Mouse (Mus musculus) urinary bladder, postnatal 4 days (tissue): ENCODE data around the gene Slc8a1.

ENCODE experiments used
- DNase-seq, 2 experiments: peaks; one replicate each; pipeline ENCODE4 v3.0.0; 2021 to 2022; ENCODE audit warnings: low spot score in 2 of 2

Slc8a1 gene

DNA sequence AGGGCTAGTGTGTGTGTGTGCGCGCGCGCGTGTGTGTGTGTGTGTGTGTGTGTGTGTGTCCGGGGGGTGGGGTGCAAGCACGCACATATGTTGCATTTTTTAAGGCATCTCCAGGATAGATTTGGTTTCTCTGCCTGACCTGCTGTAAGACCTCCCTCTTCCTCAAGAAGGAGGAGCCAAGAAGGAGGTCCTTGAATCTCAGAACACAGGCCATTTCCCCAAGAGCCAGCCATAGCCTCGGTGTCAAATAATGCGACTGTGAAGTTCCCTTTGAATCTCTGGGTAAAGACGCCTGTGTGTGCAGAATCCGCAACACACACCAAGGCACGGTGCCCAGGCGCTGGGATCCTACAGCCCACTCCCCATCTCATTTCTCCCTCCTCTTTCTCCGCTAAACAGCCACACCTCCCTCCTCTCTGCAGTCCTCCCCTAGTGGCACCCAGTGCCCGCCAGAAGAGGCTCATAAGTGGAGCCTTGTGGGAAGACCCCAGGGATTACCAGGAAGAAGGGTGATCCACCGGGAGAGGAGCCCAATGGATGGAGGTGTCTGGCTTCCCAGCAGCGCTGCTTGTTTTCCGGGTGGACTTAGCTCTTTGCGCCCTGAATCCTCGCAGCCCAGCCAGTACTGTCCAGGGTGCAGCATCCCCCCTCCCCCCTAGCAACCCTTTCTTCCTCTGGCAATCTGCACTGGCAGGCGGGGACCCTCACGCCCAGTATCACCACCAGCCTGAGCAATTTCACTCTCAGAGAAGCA lies 68.9 kb downstream of the Slc8a1 start:
- DNase-seq = peak in 1 of 2 experiments; percentile 27

GRCm38 (mm10) chr17:81668466-81668865 lies 69.7 kb downstream of the Slc8a1 start:
- no peak for DNase-seq

DNA sequence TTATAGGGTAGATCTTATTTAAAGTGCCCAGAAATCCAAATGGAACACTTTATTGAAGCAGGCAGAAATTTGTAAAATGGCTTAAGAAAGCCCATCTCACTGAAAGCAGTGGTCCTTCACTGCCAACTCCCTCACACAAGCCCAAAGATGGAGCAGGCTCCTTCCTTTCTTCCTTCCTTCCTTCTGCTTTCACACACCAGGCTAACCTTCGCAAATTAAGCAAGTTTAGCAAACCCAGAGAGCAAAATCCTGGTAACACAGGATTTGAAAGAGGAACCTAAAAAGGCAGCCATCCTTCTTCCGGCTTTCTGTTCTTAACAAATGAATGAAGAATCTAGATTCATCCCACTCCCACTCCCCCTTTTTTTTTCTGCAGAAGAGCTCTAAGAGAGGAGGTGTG lies 70.2 kb downstream of the Slc8a1 start:
- DNase-seq = no peak

- DNase-seq = no peak
These were observed 71.6 kb downstream of the Slc8a1 start for GRCm38 (mm10) chr17:81666551-81666950.

- no peak for DNase-seq
These were observed 73.3 kb downstream of the Slc8a1 start for GRCm38 (mm10) chr17:81664916-81665315.

DNA sequence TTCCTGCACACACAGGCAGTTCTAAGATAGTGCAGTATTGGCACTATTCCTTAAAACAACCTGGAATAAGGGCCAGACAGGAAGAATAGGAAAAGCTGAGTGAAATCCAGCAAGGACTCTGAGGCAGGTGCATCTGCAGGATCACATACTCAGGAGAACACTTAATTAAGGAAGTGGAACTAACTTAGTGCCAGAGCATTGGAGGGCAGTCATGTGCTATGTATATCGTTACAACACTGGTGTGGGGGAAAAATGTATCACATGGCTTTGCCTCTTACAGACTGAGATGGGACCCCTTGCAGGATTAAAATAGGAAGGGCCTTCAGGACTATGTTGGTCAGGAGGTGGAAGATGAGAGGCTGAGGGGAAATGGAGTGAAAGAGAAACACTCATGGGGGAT lies 80.3 kb downstream of the Slc8a1 start:
- no peak for DNase-seq

DNA sequence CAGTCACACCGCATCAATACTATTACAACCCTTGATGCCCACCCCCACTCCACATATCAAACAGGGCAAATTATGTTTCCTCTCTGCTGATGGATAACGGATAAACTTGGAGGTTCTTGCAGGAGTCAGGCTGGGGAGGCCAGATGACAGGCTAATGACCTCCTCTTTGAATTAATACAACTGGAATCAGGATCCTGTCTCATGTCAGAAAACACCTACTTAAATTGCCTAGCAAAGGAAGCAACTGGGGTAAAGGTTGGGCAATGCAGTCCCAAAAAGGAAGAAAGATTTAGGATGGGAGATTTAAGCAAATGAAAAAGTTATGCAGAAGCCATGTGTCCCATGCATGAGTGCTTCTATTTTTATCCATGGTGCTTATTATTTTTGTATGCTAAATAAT lies 83.6 kb downstream of the Slc8a1 start:
- no peak for DNase-seq

GRCm38 (mm10) chr17:81652958-81653357 lies 85.2 kb downstream of the Slc8a1 start:
- DNase-seq = no peak

DNA sequence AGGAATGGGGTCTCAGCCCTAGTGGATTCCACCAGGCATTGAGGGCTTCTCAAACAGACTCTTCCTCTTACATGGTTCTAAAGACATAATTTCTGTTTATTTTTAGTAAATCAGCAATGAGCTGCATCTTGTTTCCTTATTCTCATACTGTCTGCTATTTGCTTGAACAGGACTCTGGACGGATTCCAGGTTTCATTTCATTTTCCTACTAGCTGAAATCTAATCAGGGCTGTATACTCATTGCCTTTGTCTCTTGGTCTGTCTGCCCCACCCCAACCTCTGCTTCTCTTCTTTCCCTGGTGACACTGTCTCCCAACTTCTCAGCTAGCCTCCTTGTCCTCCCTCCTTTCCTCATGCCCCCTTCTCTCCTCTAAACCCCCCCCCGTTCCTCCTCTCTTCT lies 101.4 kb downstream of the Slc8a1 start:
- DNase-seq = no peak

DNA sequence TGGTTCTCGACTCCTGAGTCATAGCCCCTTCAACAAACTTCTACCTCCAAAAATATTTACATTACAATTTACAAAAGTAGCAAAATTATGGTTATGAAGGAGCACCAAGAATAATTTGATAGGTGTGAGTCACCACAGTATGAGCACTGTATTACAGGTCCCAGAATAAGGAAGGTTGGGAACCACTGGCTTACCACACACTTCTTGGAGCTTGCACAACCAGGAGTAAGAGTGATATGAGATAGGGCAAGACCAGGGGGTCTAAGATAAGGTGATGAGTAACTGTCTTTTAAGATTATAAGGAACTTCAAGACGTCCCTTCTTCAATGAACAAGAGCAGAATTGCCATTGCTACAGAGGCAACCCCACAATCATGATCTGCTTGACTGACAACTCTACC lies 107.7 kb downstream of the Slc8a1 start:
- DNase-seq = no peak

DNA sequence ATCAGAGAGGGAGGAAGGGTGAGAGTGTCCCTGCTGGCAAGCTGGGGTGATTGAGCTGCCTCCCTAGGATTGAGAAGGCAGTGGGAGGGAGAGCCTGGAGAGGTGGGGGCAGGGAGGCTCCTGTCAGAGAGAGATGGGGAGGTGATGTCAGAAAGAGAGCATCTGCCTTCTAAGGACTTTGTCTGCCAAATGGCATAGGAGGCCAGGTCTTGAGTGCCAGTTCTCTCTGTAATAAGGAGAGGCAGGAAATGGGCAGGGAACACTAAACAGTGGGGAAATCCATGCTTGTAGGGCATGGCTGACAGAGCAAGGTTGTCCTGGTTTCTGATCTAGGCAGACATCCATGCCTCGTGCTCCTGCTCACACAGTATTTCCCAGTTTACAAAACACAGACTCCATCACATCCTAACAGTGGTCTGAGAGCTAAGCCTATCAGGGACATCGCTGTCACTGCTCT lies 117.0 kb downstream of the Slc8a1 start:
- DNase-seq = no peak

- no peak for DNase-seq
These were observed 119.7 kb downstream of the Slc8a1 start for GRCm38 (mm10) chr17:81618461-81618860.

DNA sequence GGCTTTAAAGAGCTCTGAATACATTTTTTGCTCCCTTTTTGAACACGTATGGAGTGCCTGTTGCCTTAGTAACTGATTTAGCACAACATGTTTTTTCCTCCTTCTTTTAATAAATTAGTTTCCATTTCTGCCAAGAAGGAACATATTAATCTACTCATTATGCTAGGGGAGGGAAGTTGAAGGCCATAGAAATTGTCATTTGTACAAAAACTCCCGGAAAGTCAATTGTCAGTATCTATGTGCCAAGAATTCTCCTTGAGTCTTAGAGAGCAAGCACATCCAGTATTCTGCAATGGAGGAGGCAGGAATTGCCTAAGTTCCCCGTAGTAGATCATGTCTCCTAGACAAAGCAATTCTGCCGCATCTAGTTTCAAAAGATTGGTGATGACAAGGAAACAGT lies 121.9 kb downstream of the Slc8a1 start:
- DNase-seq = no peak

DNA sequence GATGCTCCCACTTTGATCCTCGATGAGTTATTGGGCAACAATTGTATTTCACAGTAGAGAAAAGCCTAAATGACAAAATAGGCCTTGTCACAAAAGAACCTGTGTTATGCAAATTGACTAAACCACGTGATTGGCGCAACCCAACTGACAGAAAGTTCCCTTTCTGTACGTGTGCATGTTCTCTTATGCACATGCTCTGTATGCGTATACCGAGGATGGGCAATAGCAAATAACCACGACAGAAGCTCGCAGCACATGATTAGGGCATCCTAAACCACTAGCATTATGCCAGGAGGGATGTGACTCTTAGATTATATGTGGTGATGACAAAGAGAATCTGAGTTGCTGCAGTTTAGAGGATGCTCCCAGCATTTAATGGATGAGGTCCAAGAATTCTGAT lies 122.8 kb downstream of the Slc8a1 start:
- DNase-seq = no peak

- no peak for DNase-seq
These were observed 130.7 kb downstream of the Slc8a1 start for GRCm38 (mm10) chr17:81607515-81607914.

DNA sequence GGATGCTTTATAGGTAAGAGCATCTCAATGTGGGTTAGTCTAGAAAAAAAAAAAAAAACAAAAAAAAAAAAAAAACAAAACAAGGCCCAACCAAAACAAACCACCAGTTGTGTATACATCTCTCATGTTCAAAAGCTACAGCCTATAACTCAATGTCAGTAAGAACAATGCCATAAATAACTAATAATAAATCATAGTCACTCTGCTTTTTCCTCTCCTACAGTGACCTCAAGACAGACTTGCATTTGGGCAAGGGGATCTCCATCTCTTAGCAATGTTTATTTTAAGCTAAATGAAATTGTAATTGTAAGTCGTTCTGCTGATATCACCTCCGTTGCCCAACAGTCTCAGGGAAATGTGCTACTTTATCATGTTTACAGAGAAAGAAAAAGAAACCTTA lies 132.1 kb downstream of the Slc8a1 start:
- DNase-seq = no peak

DNA sequence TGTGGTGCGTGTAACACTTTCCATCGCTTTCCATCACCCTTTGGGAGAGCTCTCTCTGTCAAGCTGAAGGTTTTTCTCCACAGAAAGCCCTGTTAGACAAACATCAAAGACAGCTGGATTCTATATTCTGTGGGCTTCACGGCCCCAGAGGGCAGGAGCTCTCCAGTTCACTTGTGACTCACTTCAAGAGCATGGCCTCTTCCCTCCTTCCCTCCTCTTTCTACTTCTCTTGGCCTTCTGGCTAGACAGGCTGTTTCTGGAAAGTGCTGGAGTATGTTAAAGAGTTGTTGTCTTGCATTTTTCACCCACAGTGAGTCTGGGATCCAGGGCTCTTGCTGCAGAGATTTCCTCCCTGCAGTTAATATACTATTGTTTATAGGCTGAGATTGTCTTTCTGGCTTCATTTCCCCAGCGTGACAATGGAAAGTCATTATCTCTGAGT lies 132.9 kb downstream of the Slc8a1 start:
- no peak for DNase-seq

DNA sequence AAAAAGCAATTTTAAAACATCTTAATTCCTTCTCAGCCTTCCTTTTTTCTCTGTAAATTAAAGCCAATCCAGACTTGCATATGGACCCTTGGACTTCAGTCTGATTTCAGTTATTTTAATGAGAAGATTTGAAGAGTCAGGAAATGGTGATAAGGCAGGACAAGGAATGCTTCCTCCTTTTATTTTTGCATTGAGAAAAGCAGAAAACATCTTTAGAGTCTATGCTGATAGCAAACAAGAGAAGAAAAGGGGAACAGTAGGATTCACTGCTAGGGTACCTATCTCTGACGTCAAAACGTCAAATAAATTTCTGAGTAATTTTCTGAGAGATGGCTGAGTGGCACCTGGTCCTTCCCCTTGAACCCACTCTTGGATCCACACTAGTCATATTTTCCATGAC lies 139.1 kb downstream of the Slc8a1 start:
- DNase-seq = no peak

DNA sequence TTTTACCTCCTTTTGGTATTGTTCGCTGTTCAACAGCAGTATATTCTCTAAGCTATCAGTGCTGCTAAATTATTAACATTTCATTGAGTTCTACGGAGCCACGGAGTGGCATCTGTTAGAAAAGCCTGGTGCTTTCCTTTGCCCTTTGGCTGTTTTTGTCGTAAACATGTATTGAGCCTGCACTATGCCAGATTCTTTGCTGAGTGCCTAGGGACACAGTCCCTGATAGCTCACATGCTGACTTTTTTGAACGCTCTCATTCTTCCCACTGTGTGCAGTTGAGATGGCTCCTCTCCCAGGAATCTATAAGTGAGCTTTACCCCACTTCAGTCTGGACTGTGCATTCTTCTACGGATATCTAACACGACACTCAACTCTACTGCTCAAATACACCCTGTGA lies 148.4 kb downstream of the Slc8a1 start:
- no peak for DNase-seq

DNA sequence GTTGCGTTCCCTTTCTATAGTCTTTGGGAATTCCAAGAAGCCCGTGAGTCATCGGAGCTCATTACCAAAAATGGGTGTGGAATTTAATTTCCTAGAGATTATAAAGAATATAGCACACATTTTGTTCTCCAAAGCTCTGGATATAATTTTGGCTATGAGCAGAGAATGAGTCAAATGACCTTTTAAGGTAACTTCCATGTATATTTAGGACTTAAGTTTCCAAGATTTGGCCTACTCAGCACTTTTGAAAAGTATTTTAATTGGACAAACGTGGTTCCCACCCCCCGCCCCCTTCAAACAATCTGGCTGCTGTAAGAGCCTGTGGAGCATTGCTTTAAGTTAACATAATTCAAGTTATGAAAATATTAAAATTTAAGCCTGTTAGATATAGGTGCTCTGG lies 151.4 kb downstream of the Slc8a1 start:
- DNase-seq = no peak

- peak in 1 of 2 experiments; percentile 28 for DNase-seq
These were observed 158.3 kb downstream of the Slc8a1 start for GRCm38 (mm10) chr17:81579728-81580425.

DNA sequence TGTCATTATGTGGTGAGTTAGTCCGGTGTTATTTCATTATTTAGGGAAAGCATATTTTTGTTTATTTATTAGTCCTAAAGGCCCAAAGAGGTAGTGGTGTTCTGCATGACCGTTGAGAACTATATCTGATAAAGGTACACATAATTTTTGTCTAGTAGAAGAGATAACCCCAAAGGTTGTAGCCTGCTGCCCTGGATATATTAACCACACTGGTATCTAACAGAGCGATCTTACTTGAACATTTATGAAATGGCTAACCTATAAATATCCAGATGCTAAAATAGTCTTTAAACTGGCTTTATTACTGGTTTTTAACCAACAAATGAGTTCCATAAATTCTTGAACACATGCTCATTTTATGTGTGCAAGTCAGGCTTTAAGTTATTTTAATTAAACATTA lies 161.3 kb downstream of the Slc8a1 start:
- no peak for DNase-seq

GRCm38 (mm10) chr17:81565634-81566372 lies 172.4 kb downstream of the Slc8a1 start:
- no peak for DNase-seq
